Mouse (Mus musculus) layer of hippocampus, adult 18-20 months (tissue): ENCODE results near the gene Cfap97d1. TPM values are rescaled to one million over a fixed set of nuclear protein-coding genes. Genes with fewer than 3 reads are reported as not detected.

Source experiments
- DNase-seq, 2 experiments: peaks; one replicate each; pipeline ENCODE4 v3.0.0; 2022; ENCODE audit warnings: low spot score in 2 of 2
- total RNA-seq, 2 experiments: library from RNA; stranded (reverse); gene quantifications; 2 replicates each; pipeline ENCODE4 v1.2.3; 2021

Cfap97d1 gene
- total RNA-seq, 2 experiments from 2014 or later: not detected

- DNase-seq: no peak
Measured at GRCm38 (mm10) chr11:102008372-102008771, 24.3 kb downstream of the Cfap97d1 start.

- no peak for DNase-seq
Measured at GRCm38 (mm10) chr11:102008954-102009637, 25.0 kb downstream of the Cfap97d1 start.

GRCm38 (mm10) chr11:102010140-102010539 lies 26.1 kb downstream of the Cfap97d1 start:
- DNase-seq: peak; percentile 39 to 64

GRCm38 (mm10) chr11:102011510-102011909 lies 27.4 kb downstream of the Cfap97d1 start:
- DNase-seq: no peak

GRCm38 (mm10) chr11:102013201-102013600 lies 29.1 kb downstream of the Cfap97d1 start:
- no peak for DNase-seq

- no peak for DNase-seq
Measured at GRCm38 (mm10) chr11:102015472-102015871, 31.4 kb downstream of the Cfap97d1 start.

DNA sequence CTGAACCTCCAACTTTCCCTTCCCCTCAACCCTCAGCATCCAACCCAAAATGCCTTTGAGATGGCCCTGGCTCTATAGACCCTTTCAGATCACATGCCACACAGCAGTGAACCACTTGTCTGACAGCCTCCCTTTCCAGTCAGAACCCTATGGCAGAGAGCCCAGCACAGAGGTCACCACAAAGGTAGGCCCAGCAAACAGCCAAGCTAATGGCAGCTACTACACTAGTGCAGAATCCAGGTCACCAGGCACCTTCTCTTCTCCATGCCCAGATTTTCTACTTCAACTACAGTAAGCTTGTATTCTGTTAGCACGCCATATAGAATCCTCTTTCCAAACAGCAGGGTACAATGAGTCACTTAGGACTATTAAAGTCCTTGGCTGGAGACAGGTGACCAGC lies 32.1 kb downstream of the Cfap97d1 start:
- no peak for DNase-seq

DNA sequence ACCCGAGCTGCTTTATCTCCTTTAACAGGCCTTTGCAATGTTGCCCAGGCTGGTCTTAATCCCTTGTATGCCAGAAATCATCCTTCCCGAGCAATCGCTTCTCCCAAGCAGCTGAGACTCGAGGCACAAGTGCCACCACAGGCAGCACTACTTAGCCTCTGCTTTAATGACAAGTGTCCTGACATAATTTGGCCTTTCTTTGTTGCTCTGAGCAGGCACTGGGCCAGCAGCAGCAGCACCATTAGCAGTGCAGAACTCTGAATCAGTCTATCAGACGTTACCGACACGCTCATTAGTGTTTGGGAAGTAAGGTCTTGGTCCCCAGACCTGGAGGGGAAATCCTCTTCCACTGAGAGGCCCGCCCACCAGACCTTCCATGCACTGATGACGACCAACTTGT lies 35.7 kb downstream of the Cfap97d1 start:
- DNase-seq: no peak

- DNase-seq: no peak
Measured at GRCm38 (mm10) chr11:102021196-102021595, 37.1 kb downstream of the Cfap97d1 start.

DNA sequence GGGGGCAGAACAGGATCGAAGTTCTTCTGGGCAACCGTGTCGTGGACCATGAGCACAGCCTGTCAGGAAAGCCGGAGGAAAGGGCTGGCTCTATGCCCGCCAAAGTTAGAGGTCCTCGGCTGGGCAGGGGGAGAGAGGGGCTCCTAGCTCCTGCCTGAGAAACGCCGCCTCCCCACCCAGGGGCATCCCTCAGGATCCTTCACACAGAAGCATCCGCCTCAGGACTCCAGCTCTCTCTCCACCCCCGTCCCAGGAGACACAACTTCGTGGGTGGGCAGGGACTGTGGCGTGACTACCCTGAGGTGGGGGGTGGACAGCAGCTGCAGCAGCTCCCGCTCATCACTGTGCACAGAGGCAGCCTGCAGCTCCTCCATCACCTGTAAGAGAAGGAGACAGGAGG lies 39.3 kb downstream of the Cfap97d1 start:
- DNase-seq: no peak

DNA sequence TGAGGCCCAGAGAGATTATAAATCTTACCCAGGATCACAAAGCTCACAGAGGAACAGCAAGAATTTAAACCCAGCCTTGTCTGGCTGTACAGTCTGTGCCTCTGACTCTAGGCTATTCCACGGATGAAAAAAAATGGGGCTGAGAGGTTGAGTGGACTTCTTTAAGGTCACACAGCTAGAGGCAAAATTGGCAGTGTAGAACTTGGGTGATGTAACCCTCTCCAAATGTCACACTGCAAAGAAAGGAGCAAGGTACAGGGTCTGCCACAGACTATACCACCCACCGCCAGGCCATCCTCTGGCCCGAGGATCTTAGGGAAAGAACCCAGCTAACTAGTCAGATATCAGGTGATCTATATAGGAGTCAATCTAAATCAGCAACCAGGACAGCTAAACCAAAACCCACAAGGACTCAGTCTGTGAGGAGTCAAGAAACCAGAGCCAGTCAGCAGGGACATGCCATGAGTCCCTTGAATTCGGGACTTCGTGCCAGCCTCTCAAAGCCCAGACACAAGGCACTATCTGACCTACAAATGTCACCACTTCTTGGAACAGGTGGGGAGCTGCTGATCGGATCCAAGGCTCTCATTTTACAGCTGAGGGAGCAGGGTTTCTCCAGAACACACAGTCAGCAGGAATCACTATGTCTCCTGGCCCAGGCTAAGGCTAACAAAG lies 40.1 kb downstream of the Cfap97d1 start:
- no peak for DNase-seq

DNA sequence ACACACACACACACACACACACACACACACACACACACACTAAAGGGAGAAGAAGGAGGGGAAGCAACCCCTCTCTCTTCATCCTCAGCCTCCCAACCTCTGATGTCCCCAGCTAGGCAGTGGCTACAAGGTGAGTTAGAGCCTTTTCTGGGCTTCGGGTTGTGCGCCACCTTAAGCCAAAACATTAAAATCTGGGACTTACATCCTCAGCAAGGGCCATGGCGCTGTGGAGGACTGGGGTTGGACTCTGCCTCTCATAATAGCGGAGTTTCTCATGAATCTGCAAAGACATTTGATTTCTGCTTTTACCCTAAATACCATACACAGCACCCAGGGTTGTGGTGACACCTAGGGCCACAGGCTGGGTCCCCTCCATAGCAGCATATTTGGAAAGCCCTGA lies 40.8 kb downstream of the Cfap97d1 start:
- no peak for DNase-seq

DNA sequence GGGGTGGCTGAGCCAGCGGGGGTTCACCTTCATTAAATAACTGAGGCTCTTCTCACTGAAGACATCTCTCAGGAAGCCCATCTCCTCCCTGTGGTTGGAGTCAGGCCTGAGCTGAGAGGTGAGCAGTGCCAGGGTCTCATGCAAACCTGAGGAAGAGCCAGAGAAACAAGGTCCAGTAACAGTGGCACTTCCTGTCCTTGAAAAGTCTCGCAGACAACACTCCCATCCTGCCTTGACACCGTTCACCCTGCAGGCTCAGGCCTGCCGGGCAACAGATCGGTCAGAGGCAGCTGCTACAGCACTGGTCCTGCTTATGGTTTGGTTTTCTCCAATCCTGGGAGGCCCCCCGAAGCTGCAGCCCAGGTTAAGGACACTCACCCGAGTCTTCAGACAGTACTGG lies 41.3 kb downstream of the Cfap97d1 start:
- no peak for DNase-seq

GRCm38 (mm10) chr11:102025991-102026660 lies 42.0 kb downstream of the Cfap97d1 start:
- no peak for DNase-seq

- peak; percentile 40 to 65 for DNase-seq
Measured at GRCm38 (mm10) chr11:102026694-102027360, 42.7 kb downstream of the Cfap97d1 start.

- DNase-seq: no peak
Measured at GRCm38 (mm10) chr11:102027361-102028017, 43.4 kb downstream of the Cfap97d1 start.

DNA sequence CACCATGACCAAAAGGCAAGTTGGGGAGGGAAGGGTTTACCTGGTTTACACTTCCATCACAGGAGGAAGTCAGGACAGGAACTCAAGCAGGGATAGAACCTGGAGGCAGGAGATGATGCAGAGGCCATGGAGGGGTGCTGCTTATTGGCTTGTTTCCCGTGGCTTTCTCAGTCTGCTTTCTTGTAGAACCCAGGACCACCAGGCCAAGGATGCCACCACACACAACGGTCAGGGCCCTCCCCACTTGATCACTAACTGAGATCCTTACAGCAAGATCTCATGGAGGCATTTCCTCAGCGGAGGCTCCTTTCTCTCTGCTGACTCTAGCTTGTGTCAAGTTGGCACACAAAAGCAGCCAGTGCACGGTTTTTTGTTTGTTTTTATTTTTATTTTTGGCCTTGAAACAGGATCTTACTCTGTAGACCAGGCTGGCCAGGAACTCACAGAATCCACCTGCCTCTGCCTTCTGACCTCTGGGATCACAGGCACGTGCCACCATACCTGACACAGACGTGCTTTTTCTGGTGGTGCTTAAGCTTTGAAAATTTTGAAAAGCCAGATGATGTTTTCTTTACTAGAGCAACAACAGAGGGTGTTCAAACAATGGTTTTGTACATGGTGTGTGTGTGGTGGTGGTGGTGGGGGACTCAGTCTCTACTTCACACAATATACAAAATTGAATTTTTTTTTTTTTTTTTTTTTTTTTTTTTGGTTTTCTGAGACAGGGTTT lies 44.2 kb downstream of the Cfap97d1 start, which contains the start of gene Mpp3:
Gene Mpp3 (minus strand): TSS at position 375 of the 730 bp plus-strand sequence.
- DNase-seq: no peak

DNA sequence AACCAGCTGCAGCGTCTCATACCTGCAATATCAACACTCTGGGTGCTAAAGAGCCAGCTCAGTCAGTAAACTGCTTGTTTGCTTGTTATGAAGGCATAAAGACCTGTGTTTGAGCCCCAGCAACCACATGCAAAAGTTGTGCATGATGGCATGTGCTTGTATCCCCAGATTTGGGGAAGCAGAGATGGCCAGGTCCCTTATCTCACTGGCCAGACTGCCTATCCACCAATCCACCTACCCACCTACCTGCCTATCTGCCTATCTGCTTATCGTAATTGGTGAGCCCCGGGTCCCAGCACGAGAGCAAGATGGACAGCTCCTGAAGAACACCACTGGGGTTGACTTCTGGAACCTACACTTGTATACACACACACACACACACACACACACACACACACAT lies 45.2 kb downstream of the Cfap97d1 start:
- DNase-seq: no peak

- no peak for DNase-seq
Measured at GRCm38 (mm10) chr11:102029966-102030365, 45.9 kb downstream of the Cfap97d1 start.

DNA sequence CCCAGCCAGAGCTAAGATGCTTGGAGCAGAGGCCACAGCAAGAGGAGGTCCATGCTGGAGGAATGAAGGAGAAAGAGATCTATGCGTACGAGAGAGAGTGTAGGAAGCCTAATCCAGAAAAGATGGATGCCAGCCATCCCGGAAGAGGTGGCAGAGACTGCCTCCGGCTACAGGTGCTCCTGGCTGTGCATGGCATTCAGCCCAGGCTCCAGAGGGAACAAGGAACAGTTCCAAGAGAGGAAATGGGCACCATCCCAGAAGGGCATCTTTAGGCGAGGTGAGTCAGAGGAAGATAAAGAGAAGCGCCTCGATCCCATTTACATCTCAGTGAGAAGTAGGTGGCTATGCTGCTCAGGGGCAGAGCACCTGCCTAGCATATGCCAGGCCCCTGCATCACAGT lies 47.1 kb downstream of the Cfap97d1 start:
- DNase-seq: no peak
